Mouse (Mus musculus): ENCODE results near the gene Glud1. TPM values are rescaled to one million over a fixed set of nuclear protein-coding genes. Genes with fewer than 3 reads are reported as not detected.

Glud1 gene
- total RNA-seq, 1 experiment from 2014 or later: 124 TPM

DNA sequence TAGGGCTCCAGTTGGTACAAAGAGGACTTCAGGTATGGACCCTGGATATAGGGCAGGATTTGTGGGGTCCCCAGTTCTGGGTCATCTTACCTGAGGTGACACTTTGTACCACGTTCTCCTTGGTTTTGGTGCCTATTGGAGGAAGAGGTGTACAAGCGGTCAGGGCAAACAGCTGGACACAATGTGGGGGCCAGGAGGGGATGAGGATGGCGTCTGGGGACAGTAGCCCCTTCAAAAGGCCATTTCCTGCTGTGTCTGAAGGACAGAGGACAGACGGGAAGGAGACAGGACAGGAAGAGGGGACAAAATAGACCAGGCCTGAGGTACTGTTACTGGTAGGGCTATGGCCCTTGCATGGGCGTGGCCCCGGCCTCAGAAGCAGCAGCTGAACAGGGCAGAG is 63.1 kb downstream of the Glud1 start:
- ATAC-seq (replicated peaks; ENCODE audit: low read depth, poor library complexity, severe bottlenecking): no peak

DNA sequence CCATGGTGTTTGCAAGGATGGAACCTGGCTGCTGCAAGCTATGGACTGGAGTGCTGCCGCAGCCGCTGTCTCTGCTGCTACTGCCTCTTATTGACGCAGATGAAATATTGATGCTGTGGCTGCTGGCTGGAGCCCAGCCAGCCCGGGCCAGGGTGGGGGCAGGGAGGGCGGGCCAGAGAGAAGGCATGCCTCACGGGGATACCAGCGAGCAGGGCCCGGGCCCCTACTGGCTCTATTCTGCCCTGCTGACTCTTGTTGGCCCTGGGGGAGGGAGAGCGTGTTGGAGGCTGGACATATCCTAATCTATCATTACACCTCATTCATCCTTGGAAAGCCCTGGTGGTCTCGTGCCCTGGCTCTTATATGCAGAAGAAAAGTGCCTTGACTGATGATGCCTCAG is 64.0 kb downstream of the Glud1 start, which contains the start of gene Sncg:
Sncg (minus strand) TSS at position 213 of the 400 bp plus-strand sequence.
- no peak for ATAC-seq (replicated peaks; ENCODE audit: low read depth, poor library complexity, severe bottlenecking)

- ATAC-seq (replicated peaks; ENCODE audit: low read depth, poor library complexity, severe bottlenecking): no peak
These were observed 64.9 kb downstream of the Glud1 start, which contains the start of gene Mmrn2 for GRCm38 (mm10) chr14:34375415-34375904. Gene Mmrn2 (plus strand): TSS chr14:34375465.

DNA sequence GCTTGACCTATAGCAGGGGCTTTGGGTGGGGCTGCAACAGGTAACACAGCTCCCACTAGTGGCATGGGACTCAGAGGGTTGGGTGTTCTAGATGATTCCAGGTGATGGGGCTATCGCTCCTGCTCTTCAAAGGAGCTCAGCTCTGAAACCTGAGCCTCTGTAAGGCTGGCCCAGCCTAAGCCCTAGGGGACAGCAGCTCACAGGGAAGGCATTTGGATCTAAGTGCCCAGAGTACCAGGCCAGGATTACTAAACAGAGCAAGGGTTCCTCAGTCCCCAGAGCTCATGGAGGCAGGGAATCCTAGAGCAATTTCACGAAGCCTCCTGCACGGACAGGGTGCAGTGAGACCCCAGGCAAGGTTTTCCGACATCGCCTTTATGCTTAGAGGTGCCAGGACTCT is 65.4 kb downstream of the Glud1 start:
- no peak for ATAC-seq (replicated peaks; ENCODE audit: low read depth, poor library complexity, severe bottlenecking)

DNA sequence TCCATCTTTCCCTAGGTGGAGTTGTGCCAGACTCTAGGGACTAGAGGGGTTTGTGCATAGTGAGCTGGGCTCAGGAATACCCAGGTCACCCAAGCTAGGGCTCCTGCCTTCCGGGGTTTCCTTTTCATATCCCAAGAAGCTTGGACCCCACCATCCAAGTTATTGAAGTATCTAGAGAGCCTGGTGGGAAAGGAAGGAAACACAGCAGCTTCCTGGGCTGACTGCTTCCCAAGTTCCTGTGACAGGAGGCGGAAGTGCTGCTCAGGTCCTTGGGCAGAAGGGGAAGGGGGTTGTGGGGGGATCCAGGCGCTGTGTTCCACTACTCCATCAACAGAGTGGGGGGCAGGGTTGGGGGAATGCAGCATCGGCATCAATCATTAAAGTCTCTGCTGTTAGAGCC is 66.6 kb downstream of the Glud1 start:
- no peak for ATAC-seq (replicated peaks; ENCODE audit: low read depth, poor library complexity, severe bottlenecking)

DNA sequence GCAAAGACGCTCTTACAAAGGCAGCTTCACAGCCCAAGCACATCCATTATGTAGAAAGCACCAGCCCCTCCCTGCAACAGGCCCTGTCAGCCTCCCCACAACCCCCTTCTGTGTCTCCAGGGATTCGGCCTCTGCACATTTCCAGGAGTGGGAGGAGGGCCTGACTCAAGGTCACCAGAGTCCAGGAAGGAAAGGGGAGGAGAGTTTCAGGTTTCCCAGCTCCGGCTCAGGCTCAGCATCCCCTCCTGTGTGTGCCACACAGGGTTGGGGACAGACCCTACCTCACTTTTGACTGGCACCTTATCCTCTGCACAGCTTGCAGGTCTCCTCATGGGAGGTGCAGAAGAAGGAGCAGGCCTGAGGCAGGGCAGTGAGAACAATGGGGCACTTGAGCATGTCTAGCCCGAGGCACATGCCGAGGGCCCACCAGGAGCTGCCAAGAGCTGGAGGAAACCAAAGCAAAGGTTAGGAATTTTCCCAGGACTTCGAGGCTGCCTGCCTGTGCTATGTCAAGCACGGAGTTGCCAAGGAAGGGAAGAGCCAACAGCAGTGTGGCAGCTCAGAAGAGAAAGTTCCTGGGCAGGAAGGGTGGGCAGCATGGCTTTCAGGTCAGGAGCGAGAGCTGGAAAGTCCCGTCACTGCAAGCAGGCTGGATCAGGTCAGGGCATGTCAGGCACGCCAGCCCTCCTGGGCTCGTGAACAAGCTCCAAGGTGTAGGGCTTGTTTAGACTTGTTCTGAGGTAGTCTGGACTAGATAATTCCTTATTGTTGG is 68.2 kb downstream of the Glud1 start:
- ATAC-seq (replicated peaks; ENCODE audit: low read depth, poor library complexity, severe bottlenecking): no peak

GRCm38 (mm10) chr14:34382921-34383704 is 72.6 kb downstream of the Glud1 start:
- no peak for ATAC-seq (replicated peaks; ENCODE audit: low read depth, poor library complexity, severe bottlenecking)

DNA sequence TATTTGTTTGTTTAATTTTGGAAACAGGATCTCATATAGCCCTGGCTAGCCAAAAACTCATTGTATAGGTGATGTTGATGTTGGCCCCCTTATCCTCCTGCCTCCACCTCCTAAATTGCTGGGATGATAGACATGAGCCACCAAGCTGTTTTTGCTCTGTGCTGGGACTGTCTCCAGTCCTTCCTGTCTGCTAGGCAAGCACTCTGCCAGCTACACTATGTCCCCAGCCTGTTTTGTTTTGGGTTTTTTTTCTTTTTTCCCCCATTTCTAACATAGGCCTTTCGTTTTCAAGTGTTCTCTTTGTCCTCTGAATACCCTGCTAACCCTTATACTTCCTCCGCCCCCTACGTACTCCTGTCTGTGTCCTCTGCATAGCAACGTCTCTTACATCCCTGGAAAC is 82.8 kb downstream of the Glud1 start:
- ATAC-seq (replicated peaks; ENCODE audit: low read depth, poor library complexity, severe bottlenecking): no peak

Other genes with a start within 250 kb of the Glud1 start
- gene Anxa8, start 224.7 kb upstream of the Glud1 start, total RNA-seq (2017): not detected in 2 replicates
- gene A630023A22Rik, start 208.0 kb upstream of the Glud1 start, total RNA-seq (2017): not detected in 2 replicates
- gene Npy4r, start 158.2 kb upstream of the Glud1 start, total RNA-seq (2017): not detected in 2 replicates
- gene Gprin2, start 109.1 kb upstream of the Glud1 start, total RNA-seq (2017): not detected in 2 replicates
- not detected in 2 replicates for gene Syt15, start 91.1 kb upstream of the Glud1 start, total RNA-seq (2017)
- gene Shld2, start 234 bp upstream of the Glud1 start, total RNA-seq (2017): 17.1 and 19.9 TPM in 2 replicates
- not detected in 2 replicates for gene Fam25c, start 44.7 kb downstream of the Glud1 start, total RNA-seq (2017)
- gene Sncg, start 64.1 kb downstream of the Glud1 start, total RNA-seq (2017): not detected in 2 replicates
- not detected in 2 replicates for gene Mmrn2, start 64.7 kb downstream of the Glud1 start, total RNA-seq (2017)
- gene Bmpr1a, start 192.6 kb downstream of the Glud1 start, total RNA-seq (2017): 0.32 and 0.34 TPM in 2 replicates
- not detected in 2 replicates for gene 9230112D13Rik, start 212.1 kb downstream of the Glud1 start, total RNA-seq (2017)